Mouse (Mus musculus) forebrain, postnatal 0 days (tissue): ENCODE measurements at regions not wholly inside any gene's neighbourhood (a gene's known extent, or its start where the extent isn't known, plus 50 kb on each side); places are given as distances from the start of the nearest gene placed in this dataset.

ENCODE experiments used
- ATAC-seq: fragments of 200-750 bp; cut with Nextera tagmentation; 2 replicates; pipeline ENCODE4 v1.8.0; 2017; ENCODE audit warnings: mild to moderate bottlenecking, moderate library complexity
- DNase-seq: peaks from one replicate; pipeline ENCODE4 v3.0.0-alpha.2; 2015
- H3K27ac ChIP-seq: fragments of 300-500 bp; sonication (generic); 2 replicates; pipeline ENCODE4 v1.5.1; 2014; ENCODE audit warnings: low read depth, mild to moderate bottlenecking, antibody characterized with exemption, low read length, moderate library complexity, mixed read lengths
- H3K27me3 ChIP-seq: fragments of 300-500 bp; sonication (generic); 2 replicates; pipeline ENCODE4 v1.6.1; 2014; ENCODE audit warnings: mild to moderate bottlenecking, low read length, mixed read lengths; ENCODE audit not compliant: insufficient read depth
- H3K36me3 ChIP-seq: fragments of 300-500 bp; sonication (generic); 2 replicates; pipeline ENCODE4 v1.6.1; 2014; ENCODE audit warnings: mild to moderate bottlenecking, moderate library complexity; ENCODE audit not compliant: insufficient read depth
- H3K4me1 ChIP-seq: fragments of 300-500 bp; sonication (generic); 2 replicates; pipeline ENCODE4 v1.6.1; 2014; ENCODE audit warnings: antibody characterized with exemption; ENCODE audit not compliant: insufficient read depth
- H3K4me2 ChIP-seq: fragments of 300-500 bp; sonication (generic); 2 replicates; pipeline ENCODE4 v1.6.1; 2014; ENCODE audit warnings: low read depth, mild to moderate bottlenecking, moderate library complexity
- H3K4me3 ChIP-seq: fragments of 300-500 bp; sonication (generic); 2 replicates; pipeline ENCODE4 v1.5.1; 2014; ENCODE audit warnings: low read depth, low read length, mixed read lengths
- H3K9ac ChIP-seq: fragments of 300-500 bp; sonication (generic); 2 replicates; pipeline ENCODE4 v1.6.1; 2014; ENCODE audit warnings: mild to moderate bottlenecking
- H3K9me3 ChIP-seq: fragments of 300-500 bp; sonication (generic); 2 replicates; pipeline ENCODE4 v1.6.1; 2016; ENCODE audit warnings: low read length
- CTCF ChIP-seq: sonication (generic); IDR thresholded peaks from 2 replicates; pipeline ENCODE4 v1.5.1; 2016; ENCODE audit warnings: antibody characterized with exemption, control low read depth, low read depth
- WGBS: fragments of 180-500 bp; shearing (Covaris S2); extraction: QIAGEN DNeasy Blood & Tissue Kit; methylation state at CpG from one replicate; pipeline ENCODE4 v1.1.7; 2014; 5-methylcytosine and 5-hydroxymethylcytosine counted together

- H3K4me2 ChIP-seq: no peak overlapping the region
- H3K27ac ChIP-seq: no peak overlapping the region
- DNase-seq (no peak), ATAC-seq (no peak)
- H3K36me3 ChIP-seq: no peaks in the 10 kb centered on the region
- no peak overlapping the region for H3K4me3 ChIP-seq
- H3K27me3 ChIP-seq: no peaks in the 10 kb centered on the region
- no peak overlapping the region for H3K9ac ChIP-seq
- no peaks in the 10 kb centered on the region for H3K4me1 ChIP-seq
- TF ChIP-seq CTCF: no peak
- WGBS: 49% methylated on average over 4 of the region's 4 CpGs
- no peaks in the 10 kb centered on the region for H3K9me3 ChIP-seq
These were observed 438.6 kb upstream of the Tenm3 start for GRCm38 (mm10) chr8:49282401-49282800.

GRCm38 (mm10) chr8:49281254-49281653 lies 437.5 kb upstream of the Tenm3 start:
- H3K27ac ChIP-seq: no peak overlapping the region
- H3K4me1 ChIP-seq: no peaks in the 10 kb centered on the region
- 38% methylated on average over 5 of the region's 5 CpGs for WGBS
- no peaks in the 10 kb centered on the region for H3K9me3 ChIP-seq
- no peak for DNase-seq
- ATAC-seq: no peak
- H3K4me2 ChIP-seq: no peak overlapping the region
- TF ChIP-seq CTCF: no peak
- H3K36me3 ChIP-seq: no peaks in the 10 kb centered on the region
- no peak overlapping the region for H3K9ac ChIP-seq
- H3K4me3 ChIP-seq: no peak overlapping the region
- H3K27me3 ChIP-seq: no peaks in the 10 kb centered on the region

- 84% methylated on average over 4 of the region's 4 CpGs for WGBS
These were observed 430.3 kb upstream of the Tenm3 start for GRCm38 (mm10) chr8:49274031-49274430.

GRCm38 (mm10) chr8:49273109-49273508 lies 429.4 kb upstream of the Tenm3 start:
- Histone ChIP-seq H3K27me3 (no peaks in the 10 kb centered on the region), H3K4me3 (no peak overlapping the region), H3K36me3 (no peaks in the 10 kb centered on the region), H3K9me3 (no peaks in the 10 kb centered on the region), H3K4me2 (no peak overlapping the region), H3K4me1 (no peaks in the 10 kb centered on the region), H3K9ac (no peak overlapping the region), H3K27ac (no peak overlapping the region)
- TF ChIP-seq CTCF: no peak
- DNase-seq: no peak
- ATAC-seq: no peak
- 91% methylated on average over 1 of the region's 1 CpGs for WGBS

More at GRCm38 (mm10) chr8:49274031-49274430, 430.3 kb upstream of the Tenm3 start:
- no peak overlapping the region for H3K27ac ChIP-seq
- H3K4me1 ChIP-seq: no peaks in the 10 kb centered on the region
- no peaks in the 10 kb centered on the region for H3K9me3 ChIP-seq
- DNase-seq (no peak), ATAC-seq (no peak)
- no peaks in the 10 kb centered on the region for H3K27me3 ChIP-seq
- H3K4me3 ChIP-seq: no peak overlapping the region
- no peaks in the 10 kb centered on the region for H3K36me3 ChIP-seq
- no peak overlapping the region for H3K4me2 ChIP-seq
- H3K9ac ChIP-seq: no peak overlapping the region
- TF ChIP-seq CTCF: no peak

- H3K4me2 ChIP-seq: no peak overlapping the region
- no peaks in the 10 kb centered on the region for H3K9me3 ChIP-seq
- no peak overlapping the region for H3K9ac ChIP-seq
- ATAC-seq (no peak), DNase-seq (no peak)
- no peak overlapping the region for H3K4me3 ChIP-seq
- WGBS: 39% methylated on average over 6 of the region's 6 CpGs
- H3K27me3 ChIP-seq: no peaks in the 10 kb centered on the region
- H3K36me3 ChIP-seq: no peaks in the 10 kb centered on the region
- TF ChIP-seq CTCF: no peak
- no peaks in the 10 kb centered on the region for H3K4me1 ChIP-seq
- H3K27ac ChIP-seq: no peak overlapping the region
These were observed 419.7 kb upstream of the Tenm3 start for GRCm38 (mm10) chr8:49263416-49263815.

- DNase-seq (no peak), ATAC-seq (no peak)
- H3K4me2 ChIP-seq: no peak overlapping the region
- no peaks in the 10 kb centered on the region for H3K9me3 ChIP-seq
- no peaks in the 10 kb centered on the region for H3K36me3 ChIP-seq
- H3K4me3 ChIP-seq: no peak overlapping the region
- 12% methylated on average over 3 of the region's 3 CpGs for WGBS
- H3K9ac ChIP-seq: no peak overlapping the region
- no peak for TF ChIP-seq CTCF
- no peaks in the 10 kb centered on the region for H3K4me1 ChIP-seq
- H3K27ac ChIP-seq: no peak overlapping the region
- H3K27me3 ChIP-seq: no peaks in the 10 kb centered on the region
These were observed 419.0 kb upstream of the Tenm3 start for GRCm38 (mm10) chr8:49262797-49263196.

- ATAC-seq (no peak), DNase-seq (no peak)
- Histone ChIP-seq H3K4me3 (no peak overlapping the region), H3K27ac (no peak overlapping the region), H3K9me3 (no peaks in the 10 kb centered on the region), H3K4me1 (no peaks in the 10 kb centered on the region), H3K9ac (no peak overlapping the region), H3K27me3 (no peaks in the 10 kb centered on the region), H3K36me3 (no peaks in the 10 kb centered on the region), H3K4me2 (no peak overlapping the region)
- WGBS: 81% methylated on average over 2 of the region's 2 CpGs
- no peak for TF ChIP-seq CTCF
These were observed 412.2 kb upstream of the Tenm3 start for GRCm38 (mm10) chr8:49255954-49256353.

- 40% methylated on average over 3 of the region's 3 CpGs for WGBS
These were observed 410.6 kb upstream of the Tenm3 start for GRCm38 (mm10) chr8:49254311-49254828.

More at GRCm38 (mm10) chr8:49254311-49254828, 410.6 kb upstream of the Tenm3 start:
- Histone ChIP-seq H3K4me3 (no peak overlapping the region), H3K4me1 (no peaks in the 10 kb centered on the region), H3K9me3 (no peaks in the 10 kb centered on the region), H3K36me3 (no peaks in the 10 kb centered on the region), H3K27ac (no peak overlapping the region), H3K4me2 (no peak overlapping the region), H3K9ac (no peak overlapping the region), H3K27me3 (no peaks in the 10 kb centered on the region)
- no peak for DNase-seq
- TF ChIP-seq CTCF: no peak
- no peak for ATAC-seq
